Mouse (Mus musculus) ES-Bruce4 (cell line): ENCODE measurements around the gene Hecw2. TPM values are rescaled to one million over a fixed set of nuclear protein-coding genes. Genes with fewer than 3 reads are reported as not detected.

Experiments
- H3K27ac ChIP-seq: 2 replicates; pipeline ENCODE4 v1.5.1; 2012; ENCODE audit warnings: low read length, inconsistent platforms; ENCODE audit not compliant: insufficient read depth
- H3K27me3 ChIP-seq: 2 replicates; pipeline ENCODE4 v1.6.1; 2012; ENCODE audit warnings: mild to moderate bottlenecking, low read length, inconsistent platforms; ENCODE audit not compliant: control insufficient read depth, poor library complexity, insufficient read depth, severe bottlenecking
- H3K36me3 ChIP-seq: 2 replicates; pipeline ENCODE4 v1.6.1; 2012; ENCODE audit warnings: inconsistent platforms, mild to moderate bottlenecking, low read length, moderate library complexity; ENCODE audit not compliant: control insufficient read depth, poor library complexity, insufficient read depth, severe bottlenecking
- H3K4me1 ChIP-seq: one replicate; pipeline ENCODE4 v1.8.1; 2011; ENCODE audit warnings: low read length; ENCODE audit not compliant: control insufficient read depth, insufficient read depth
- H3K4me3 ChIP-seq: 2 replicates; pipeline ENCODE4 v1.5.1; 2011; ENCODE audit warnings: low read depth, mild to moderate bottlenecking, low read length
- H3K9ac ChIP-seq: 2 replicates; pipeline ENCODE4 v1.6.1; 2012; ENCODE audit warnings: low read depth, mild to moderate bottlenecking, inconsistent platforms; ENCODE audit not compliant: poor library complexity, severe bottlenecking
- H3K9me3 ChIP-seq: replicated peaks from 2 replicates; pipeline ENCODE4 v1.6.1; 2012; ENCODE audit warnings: mild to moderate bottlenecking, low read length, inconsistent platforms; ENCODE audit not compliant: control insufficient read depth, poor library complexity, insufficient read depth, severe bottlenecking
- CTCF ChIP-seq: IDR thresholded peaks from one replicate; pipeline ENCODE4 v1.8.1; 2011; ENCODE audit warnings: low read depth, low read length
- EP300 ChIP-seq: IDR thresholded peaks from 2 replicates; pipeline ENCODE4 v1.6.1; 2011; ENCODE audit warnings: low read depth, low read length; ENCODE audit not compliant: insufficient read depth
- POLR2A ChIP-seq: IDR thresholded peaks from one replicate; pipeline ENCODE4 v1.8.1; 2011; ENCODE audit warnings: low read length; ENCODE audit not compliant: insufficient read depth
- polyA plus RNA-seq: library from polyadenylated mRNA; stranded (reverse); fragments of >200 nt; gene quantifications from 2 replicates; pipeline ENCODE4 v1.2.4, GENCODE M21; 2011; ENCODE audit warnings: low read depth; ENCODE audit not compliant: missing spikeins, insufficient read depth, insufficient read length

The Hecw2 gene
- polyA plus RNA-seq, 1 experiment: 9.5 TPM

DNA sequence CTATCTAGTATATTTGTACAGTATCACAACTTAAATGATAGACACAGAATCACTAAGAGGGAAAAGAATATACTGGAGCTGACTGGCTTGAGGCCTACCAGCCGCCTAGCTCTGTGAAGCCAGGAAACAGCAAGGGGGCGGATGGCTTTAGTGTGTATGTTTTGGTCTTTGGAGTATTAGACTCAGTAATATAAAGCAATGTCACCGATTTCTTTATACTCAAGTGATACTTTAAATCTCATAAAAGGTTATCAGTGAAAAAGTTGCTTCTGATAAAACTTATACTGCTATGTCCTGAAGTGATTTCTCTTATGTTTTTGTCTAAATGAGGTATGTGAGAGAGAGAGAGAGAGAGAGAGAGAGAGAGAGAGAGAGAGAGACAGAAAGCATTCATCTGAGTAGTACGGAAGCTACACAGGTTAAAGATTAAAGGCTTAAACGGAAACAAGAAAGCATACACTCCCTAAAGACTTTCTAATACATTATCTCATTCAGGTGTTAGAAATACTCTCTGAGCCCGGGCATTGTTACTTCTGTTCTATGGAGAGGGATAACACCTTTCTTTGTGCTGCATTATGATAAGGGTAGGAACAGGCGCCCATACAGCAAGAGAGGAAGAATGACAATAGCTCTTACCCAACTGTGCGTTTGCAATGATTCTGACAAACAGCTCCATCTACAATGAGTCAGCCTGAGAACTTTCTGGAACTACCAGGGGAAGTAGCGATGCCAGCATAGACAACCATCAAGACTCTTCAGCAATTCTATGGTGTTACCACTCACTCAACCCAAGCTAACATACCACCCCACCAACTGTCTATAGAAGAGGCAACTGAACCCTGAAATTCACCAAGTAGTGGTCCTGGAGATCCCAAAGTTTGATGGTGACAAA, 370.3 kb downstream of the Hecw2 start:
- no peak overlapping the region for H3K4me3 ChIP-seq
- no peaks in the 10 kb centered on the region for H3K9me3 ChIP-seq
- no peak for TF ChIP-seq CTCF
- TF ChIP-seq EP300: no peak
- no peak for TF ChIP-seq POLR2A
- H3K4me1 ChIP-seq: no peaks in the 10 kb centered on the region
- no peaks in the 10 kb centered on the region for H3K36me3 ChIP-seq
- no peak overlapping the region for H3K27ac ChIP-seq
- no peaks in the 10 kb centered on the region for H3K27me3 ChIP-seq
- H3K9ac ChIP-seq: no peak overlapping the region

DNA sequence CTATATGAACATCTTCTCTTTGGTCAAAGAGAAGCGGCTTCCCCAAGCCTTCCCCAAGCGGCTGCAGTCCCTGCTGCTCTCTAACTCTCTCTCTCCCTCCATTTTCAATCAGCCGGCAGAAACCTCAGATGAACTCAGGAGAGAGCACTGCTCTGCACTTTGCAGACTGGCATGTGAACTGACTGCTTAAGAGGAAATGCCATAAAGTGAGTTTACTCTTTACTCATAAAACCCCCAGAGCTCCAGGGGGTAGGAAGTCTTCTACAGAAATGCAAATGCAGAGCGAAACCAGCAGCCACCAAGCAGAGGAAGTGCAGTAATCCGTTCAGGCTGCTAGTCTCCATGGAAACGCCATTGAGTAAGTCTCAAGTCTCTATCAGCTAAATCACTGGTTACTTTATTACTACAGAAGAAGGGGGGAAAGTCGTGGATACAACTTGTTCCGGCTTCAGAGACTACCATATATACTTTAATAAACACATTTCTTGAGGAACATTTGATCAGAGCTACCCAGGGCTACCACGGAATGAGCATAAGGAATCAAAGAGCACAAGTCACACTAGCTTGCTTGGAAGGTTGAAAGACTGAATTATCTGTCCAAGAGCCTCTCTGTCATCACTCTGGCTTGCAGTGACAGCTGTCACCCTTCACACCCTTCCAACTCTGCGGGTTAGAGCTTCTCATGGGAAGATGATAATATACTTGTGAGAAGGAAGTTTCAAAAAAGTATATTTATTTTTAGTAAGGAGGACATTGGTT, 371.1 kb downstream of the Hecw2 start:
- H3K27ac ChIP-seq: no peak overlapping the region
- no peak overlapping the region for H3K4me3 ChIP-seq
- no peaks in the 10 kb centered on the region for H3K27me3 ChIP-seq
- H3K4me1 ChIP-seq: no peaks in the 10 kb centered on the region
- no peak overlapping the region for H3K9ac ChIP-seq
- no peak for TF ChIP-seq CTCF
- TF ChIP-seq POLR2A: no peak
- no peak for TF ChIP-seq EP300
- H3K36me3 ChIP-seq: no peaks in the 10 kb centered on the region
- H3K9me3 ChIP-seq: no peaks in the 10 kb centered on the region

DNA sequence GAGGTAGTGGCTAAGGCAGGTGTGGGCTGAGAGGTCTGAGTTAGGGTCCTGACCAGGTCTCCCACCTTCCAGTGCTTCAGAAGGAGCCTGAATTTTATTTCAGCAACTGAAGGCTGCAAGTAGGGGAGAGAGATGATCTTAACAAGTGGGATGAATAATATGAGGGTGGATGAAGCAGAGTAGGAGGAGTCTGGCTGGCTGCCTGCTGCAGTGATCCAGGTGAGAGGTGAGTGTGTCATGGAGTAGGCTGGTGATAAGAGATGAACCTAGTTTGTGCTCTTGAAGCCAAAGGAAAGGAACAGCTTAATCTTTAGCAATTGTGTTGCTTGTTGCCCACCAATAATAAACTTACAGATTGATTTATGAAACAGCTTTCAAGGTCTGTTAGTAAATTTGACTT, 373.0 kb downstream of the Hecw2 start:
- Histone ChIP-seq H3K9me3 (no peaks in the 10 kb centered on the region), H3K4me1 (no peaks in the 10 kb centered on the region), H3K4me3 (no peak overlapping the region), H3K36me3 (no peaks in the 10 kb centered on the region), H3K9ac (no peak overlapping the region), H3K27ac (no peak overlapping the region), H3K27me3 (no peaks in the 10 kb centered on the region)
- no peak for TF ChIP-seq CTCF
- TF ChIP-seq POLR2A: no peak
- no peak for TF ChIP-seq EP300

DNA sequence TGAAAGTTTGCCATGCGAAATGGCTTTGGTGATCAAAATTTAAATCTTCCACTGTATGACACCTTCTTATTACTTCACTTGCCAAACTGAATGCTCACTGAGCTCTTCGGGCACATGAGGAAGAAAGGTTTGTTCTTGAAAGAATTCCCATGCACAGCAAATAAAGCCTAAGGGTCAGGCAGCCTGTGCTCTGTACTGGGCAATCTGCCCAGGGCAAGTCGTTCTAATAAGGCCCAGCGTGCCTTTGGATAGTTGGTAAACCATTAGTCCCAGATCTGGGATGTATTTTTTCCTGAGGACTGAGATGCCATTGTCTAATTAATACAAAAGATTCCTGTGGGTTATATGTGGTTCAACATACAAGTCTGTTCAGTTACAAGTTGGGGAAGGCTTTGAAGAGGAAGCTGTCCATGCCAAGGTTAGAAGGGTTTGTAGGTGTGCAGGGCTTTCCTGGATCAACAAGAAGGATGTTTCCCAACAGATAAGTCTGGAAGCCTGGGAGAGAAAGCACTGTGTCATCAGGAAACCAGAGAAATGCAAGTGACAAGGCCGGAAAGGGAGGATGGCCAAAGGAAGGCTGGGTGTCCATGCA, 374.8 kb downstream of the Hecw2 start:
- Histone ChIP-seq H3K36me3 (no peaks in the 10 kb centered on the region), H3K4me3 (no peak overlapping the region), H3K4me1 (no peaks in the 10 kb centered on the region), H3K9me3 (no peaks in the 10 kb centered on the region), H3K27ac (no peak overlapping the region), H3K9ac (no peak overlapping the region), H3K27me3 (no peaks in the 10 kb centered on the region)
- no peak for TF ChIP-seq EP300
- no peak for TF ChIP-seq POLR2A
- TF ChIP-seq CTCF: no peak

DNA sequence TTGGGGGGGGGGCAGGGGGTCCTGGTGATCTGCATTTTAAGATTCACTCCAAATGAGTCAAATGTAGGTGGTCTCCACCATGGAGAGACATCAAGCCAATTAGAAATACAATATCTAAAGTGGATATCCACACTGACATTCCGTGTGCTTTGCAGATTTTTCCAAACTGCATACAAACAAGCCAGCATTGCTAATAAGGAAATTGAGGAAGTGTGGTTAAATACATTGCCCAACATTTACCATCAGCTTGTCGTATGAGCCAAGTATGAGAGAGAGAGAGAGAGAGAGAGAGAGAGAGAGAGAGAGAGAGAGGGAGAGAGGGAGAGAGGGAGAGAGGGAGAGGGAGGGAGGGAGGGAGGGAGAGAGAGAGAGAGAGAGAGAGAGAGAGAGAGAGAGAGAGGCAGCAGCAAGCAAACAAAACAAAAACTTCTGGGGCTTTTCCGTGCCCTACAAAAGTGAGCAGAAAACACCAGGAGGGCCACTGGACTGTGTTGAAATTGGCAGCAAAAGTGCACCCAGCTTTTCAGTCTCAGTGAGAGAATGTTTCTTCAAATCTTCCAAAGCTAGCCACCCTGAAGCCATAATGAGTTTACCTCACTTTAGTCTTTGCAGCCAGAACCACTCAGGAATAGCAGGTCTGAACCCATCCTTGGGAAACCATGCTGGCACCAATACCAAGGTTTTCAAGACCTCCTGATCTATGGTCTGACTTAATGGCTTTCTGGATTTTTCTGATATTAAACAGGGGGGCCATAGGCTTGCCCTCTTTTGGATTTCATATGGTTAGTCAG, 376.7 kb downstream of the Hecw2 start:
- Histone ChIP-seq H3K4me3 (no peak overlapping the region), H3K9me3 (no peaks in the 10 kb centered on the region)

More for the DNA sequence above, 376.7 kb downstream of the Hecw2 start:
- Histone ChIP-seq H3K36me3 (no peaks in the 10 kb centered on the region), H3K27ac (no peak overlapping the region), H3K4me1 (no peaks in the 10 kb centered on the region), H3K9ac (no peak overlapping the region), H3K27me3 (no peaks in the 10 kb centered on the region)
- TF ChIP-seq POLR2A (no peak), CTCF (no peak), EP300 (no peak)
